Mouse (Mus musculus): ENCODE results near the gene Cyp27b1. TPM values are rescaled to one million over a fixed set of nuclear protein-coding genes. Genes with fewer than 3 reads are reported as not detected.
"Not testable (repeated sequence)": the region's sequence is repeated elsewhere in the genome, so short reads cannot be mapped to it uniquely, and the experiment has no call there.

Gene Cyp27b1
- polyA plus RNA-seq, 1 experiment = 0.20 TPM

- no peak overlapping the region for H3K4me3 ChIP-seq (ENCODE audit: insufficient read depth, poor library complexity, severe bottlenecking)
- TF ChIP-seq USF1 (IDR thresholded peaks at IDR 0.05; ENCODE audit: low read depth) (no peak), CEBPB (IDR thresholded peaks at IDR 0.05; ENCODE audit: low read depth) (peak; percentile 60), CTCF (IDR thresholded peaks at IDR 0.05; ENCODE audit: control insufficient read depth, insufficient read depth, insufficient read length) (no peak), MAX (IDR thresholded peaks at IDR 0.05) (no peak)
- no peaks in the 10 kb centered on the region for H3K27me3 ChIP-seq (ENCODE audit: control insufficient read depth, insufficient read depth, insufficient read length)
- peaks cover 33% of the 10 kb centered on the region for H3K79me3 ChIP-seq (ENCODE audit: low read depth)
- H3ac ChIP-seq (ENCODE audit: control insufficient read depth, insufficient read length, low read depth) = peak overlapping the region; percentile 27
- H3K79me2 ChIP-seq (ENCODE audit: control insufficient read depth, insufficient read depth) = peaks cover 55% of the 10 kb centered on the region
- H3K36me3 ChIP-seq (ENCODE audit: control insufficient read depth, insufficient read depth) = peaks cover 40% of the 10 kb centered on the region
Measured at GRCm38 (mm10) chr10:127068360-127069038, 20.4 kb downstream of the Cyp27b1 start.

GRCm38 (mm10) chr10:127069281-127070189 is 21.5 kb downstream of the Cyp27b1 start:
- TF ChIP-seq MAX (IDR thresholded peaks at IDR 0.05) (no peak), MYOG (IDR thresholded peaks at IDR 0.05; ENCODE audit: control insufficient read depth, extremely low read depth, insufficient read length) (no peak), CTCF (IDR thresholded peaks at IDR 0.05; ENCODE audit: control insufficient read depth, insufficient read depth, insufficient read length) (no peak), USF1 (IDR thresholded peaks at IDR 0.05; ENCODE audit: low read depth) (no peak), FOSL1 (IDR thresholded peaks at IDR 0.05; ENCODE audit: insufficient read depth, low read length, poor library complexity, severe bottlenecking) (no peak), MYOD1 (IDR thresholded peaks at IDR 0.05; ENCODE audit: control insufficient read depth, insufficient read length, low read depth) (no peak), CEBPB (IDR thresholded peaks at IDR 0.05; ENCODE audit: low read depth) (no peak)
- peaks cover 39% of the 10 kb centered on the region for H3K36me3 ChIP-seq (ENCODE audit: control insufficient read depth, insufficient read depth)
- H3K27me3 ChIP-seq (ENCODE audit: control insufficient read depth, insufficient read depth, insufficient read length) = no peaks in the 10 kb centered on the region
- H3K79me2 ChIP-seq (ENCODE audit: control insufficient read depth, insufficient read depth) = peaks cover 45% of the 10 kb centered on the region
- H3K4me3 ChIP-seq (ENCODE audit: insufficient read depth, poor library complexity, severe bottlenecking) = peak overlapping the region; percentile 82
- H3K79me3 ChIP-seq (ENCODE audit: low read depth) = peaks cover 22% of the 10 kb centered on the region
- H3ac ChIP-seq (ENCODE audit: control insufficient read depth, insufficient read length, low read depth) = peak overlapping the region; percentile 74

- Histone ChIP-seq H3K36me3 (ENCODE audit: control insufficient read depth, insufficient read depth) (peaks cover 30% of the 10 kb centered on the region), H3K79me2 (ENCODE audit: control insufficient read depth, insufficient read depth) (peaks cover 36% of the 10 kb centered on the region), H3ac (ENCODE audit: control insufficient read depth, insufficient read length, low read depth) (peak within 1 kb of the TSS; percentile 90), H3K4me3 (ENCODE audit: insufficient read depth, poor library complexity, severe bottlenecking) (peak within 1 kb of the TSS; percentile 82), H3K27me3 (ENCODE audit: control insufficient read depth, insufficient read depth, insufficient read length) (no peaks in the 10 kb centered on the region), H3K79me3 (ENCODE audit: low read depth) (peaks cover 13% of the 10 kb centered on the region)
- TF ChIP-seq MAX (IDR thresholded peaks at IDR 0.05) (no peak), USF1 (IDR thresholded peaks at IDR 0.05; ENCODE audit: low read depth) (no peak), CEBPB (IDR thresholded peaks at IDR 0.05; ENCODE audit: low read depth) (no peak), MYOG (IDR thresholded peaks at IDR 0.05; ENCODE audit: control insufficient read depth, extremely low read depth, insufficient read length) (no peak), MYOD1 (IDR thresholded peaks at IDR 0.05; ENCODE audit: control insufficient read depth, insufficient read length, low read depth) (no peak), CTCF (IDR thresholded peaks at IDR 0.05; ENCODE audit: control insufficient read depth, insufficient read depth, insufficient read length) (no peak), FOSL1 (IDR thresholded peaks at IDR 0.05; ENCODE audit: insufficient read depth, low read length, poor library complexity, severe bottlenecking) (no peak)
Measured at GRCm38 (mm10) chr10:127070190-127071121, 22.4 kb downstream of the Cyp27b1 start, which contains the start of gene Tspan31. Gene Tspan31 (minus strand): TSS chr10:127070264.

- peaks cover 9% of the 10 kb centered on the region for H3K79me3 ChIP-seq (ENCODE audit: low read depth)
- no peaks in the 10 kb centered on the region for H3K27me3 ChIP-seq (ENCODE audit: control insufficient read depth, insufficient read depth, insufficient read length)
- H3K79me2 ChIP-seq (ENCODE audit: control insufficient read depth, insufficient read depth) = peaks cover 28% of the 10 kb centered on the region
- H3K4me3 ChIP-seq (ENCODE audit: insufficient read depth, poor library complexity, severe bottlenecking) = peak overlapping the region; percentile 82
- peaks cover 23% of the 10 kb centered on the region for H3K36me3 ChIP-seq (ENCODE audit: control insufficient read depth, insufficient read depth)
- TF ChIP-seq CTCF (IDR thresholded peaks at IDR 0.05; ENCODE audit: control insufficient read depth, insufficient read depth, insufficient read length) = no peak
- TF ChIP-seq MYOD1 (IDR thresholded peaks at IDR 0.05; ENCODE audit: control insufficient read depth, insufficient read length, low read depth) = no peak
- no peak for TF ChIP-seq MAX (IDR thresholded peaks at IDR 0.05)
- TF ChIP-seq MYOG (IDR thresholded peaks at IDR 0.05; ENCODE audit: control insufficient read depth, extremely low read depth, insufficient read length) = no peak
- no peak for TF ChIP-seq FOSL1 (IDR thresholded peaks at IDR 0.05; ENCODE audit: insufficient read depth, low read length, poor library complexity, severe bottlenecking)
- TF ChIP-seq CEBPB (IDR thresholded peaks at IDR 0.05; ENCODE audit: low read depth) = no peak
- no peak for TF ChIP-seq USF1 (IDR thresholded peaks at IDR 0.05; ENCODE audit: low read depth)
- no peak overlapping the region for H3ac ChIP-seq (ENCODE audit: control insufficient read depth, insufficient read length, low read depth)
Measured at GRCm38 (mm10) chr10:127071203-127071602, 23.2 kb downstream of the Cyp27b1 start.

- Histone ChIP-seq H3K79me2 (ENCODE audit: control insufficient read depth, insufficient read depth) (peaks cover 18% of the 10 kb centered on the region), H3K36me3 (ENCODE audit: control insufficient read depth, insufficient read depth) (peaks cover 12% of the 10 kb centered on the region)
- not testable (repeated sequence) for H3K79me3 ChIP-seq (ENCODE audit: low read depth); H3ac ChIP-seq (ENCODE audit: control insufficient read depth, insufficient read length, low read depth); H3K27me3 ChIP-seq (ENCODE audit: control insufficient read depth, insufficient read depth, insufficient read length); H3K4me3 ChIP-seq (ENCODE audit: insufficient read depth, poor library complexity, severe bottlenecking)
Measured at GRCm38 (mm10) chr10:127072270-127072669, 24.2 kb downstream of the Cyp27b1 start.

GRCm38 (mm10) chr10:127072969-127073368 is 24.9 kb downstream of the Cyp27b1 start:
- not testable (repeated sequence) for H3K36me3 ChIP-seq (ENCODE audit: control insufficient read depth, insufficient read depth); H3K79me3 ChIP-seq (ENCODE audit: low read depth); H3ac ChIP-seq (ENCODE audit: control insufficient read depth, insufficient read length, low read depth); H3K4me3 ChIP-seq (ENCODE audit: insufficient read depth, poor library complexity, severe bottlenecking); H3K27me3 ChIP-seq (ENCODE audit: control insufficient read depth, insufficient read depth, insufficient read length)
- peaks cover 15% of the 10 kb centered on the region for H3K79me2 ChIP-seq (ENCODE audit: control insufficient read depth, insufficient read depth)
